Mouse (Mus musculus) liver, adult 2 months (tissue): ENCODE data around the gene Notch4. TPM values are rescaled to one million over a fixed set of nuclear protein-coding genes. Genes with fewer than 3 reads are reported as not detected.
A peak's percentile ranks its signal among the peaks of the same experiment; 100 is the strongest.

Experiments used
- DNase-seq: peaks from one replicate; pipeline ENCODE4 v3.0.0-alpha.2; 2011; ENCODE audit warnings: low read depth, low spot score; ENCODE audit errors: extremely low read depth
- H3K27ac ChIP-seq: fragments of 200-500 bp; replicated peaks from 2 replicates; pipeline ENCODE4 v1.5.1; 2012; ENCODE audit warnings: low read depth, mild to moderate bottlenecking, control low read depth, inconsistent platforms, low read length; ENCODE audit not compliant: insufficient read depth
- H3K27me3 ChIP-seq: fragments of 200-500 bp; 2 replicates; pipeline ENCODE4 v1.6.1; 2012; ENCODE audit warnings: mild to moderate bottlenecking, moderate library complexity, low read length, inconsistent platforms; ENCODE audit not compliant: control insufficient read depth, insufficient read depth
- H3K36me3 ChIP-seq: fragments of 200-500 bp; 2 replicates; pipeline ENCODE4 v1.6.1; 2012; ENCODE audit warnings: low read length, inconsistent platforms; ENCODE audit not compliant: control insufficient read depth, insufficient read depth
- H3K4me1 ChIP-seq: fragments of 200-500 bp; 2 replicates; pipeline ENCODE4 v1.6.1; 2011; ENCODE audit warnings: low read length; ENCODE audit not compliant: control insufficient read depth, insufficient read depth
- H3K4me3 ChIP-seq: fragments of 200-500 bp; 2 replicates; pipeline ENCODE4 v1.5.1; 2011; ENCODE audit warnings: low read depth, mild to moderate bottlenecking, control low read depth, low read length, moderate library complexity; ENCODE audit not compliant: insufficient read depth
- H3K79me2 ChIP-seq: fragments of 200-500 bp; 2 replicates; pipeline ENCODE4 v1.6.1; 2012; ENCODE audit warnings: inconsistent platforms, mild to moderate bottlenecking, low read length, moderate library complexity; ENCODE audit not compliant: control insufficient read depth, insufficient read depth
- H3K9ac ChIP-seq: fragments of 200-500 bp; 2 replicates; pipeline ENCODE4 v1.6.1; 2012; ENCODE audit warnings: low read depth, mild to moderate bottlenecking, control low read depth, inconsistent platforms, low read length
- CTCF ChIP-seq: fragments of 200-500 bp; IDR thresholded peaks from 2 replicates; pipeline ENCODE4 v1.5.1; 2011; ENCODE audit warnings: low read depth, low read length, control low read depth
- POLR2A ChIP-seq: fragments of 200-500 bp; IDR thresholded peaks from 2 replicates; pipeline ENCODE4 v1.6.1; 2011; ENCODE audit warnings: low read length, control low read depth; ENCODE audit not compliant: insufficient read depth; ENCODE audit errors: extremely low read depth
- WGBS: fragments of 180-500 bp; shearing (Covaris S2); methylation state at CpG from one replicate; pipeline ENCODE4 v1.1.7; 2018; 5-methylcytosine and 5-hydroxymethylcytosine counted together
- polyA plus RNA-seq: library from polyadenylated mRNA; depleted of rRNA; stranded (reverse); fragments of >200 nt; gene quantifications from 2 replicates; pipeline ENCODE4 v1.2.3, GENCODE M21; 2012
- total RNA-seq: library from RNA; depleted of rRNA; stranded (reverse); fragments of >200 nt; gene quantifications from 2 replicates; pipeline ENCODE4 v1.2.3, GENCODE M21; 2014

The Notch4 gene
- total and polyA plus RNA-seq, 2 experiments = 0.83 to 3.4 TPM

DNA sequence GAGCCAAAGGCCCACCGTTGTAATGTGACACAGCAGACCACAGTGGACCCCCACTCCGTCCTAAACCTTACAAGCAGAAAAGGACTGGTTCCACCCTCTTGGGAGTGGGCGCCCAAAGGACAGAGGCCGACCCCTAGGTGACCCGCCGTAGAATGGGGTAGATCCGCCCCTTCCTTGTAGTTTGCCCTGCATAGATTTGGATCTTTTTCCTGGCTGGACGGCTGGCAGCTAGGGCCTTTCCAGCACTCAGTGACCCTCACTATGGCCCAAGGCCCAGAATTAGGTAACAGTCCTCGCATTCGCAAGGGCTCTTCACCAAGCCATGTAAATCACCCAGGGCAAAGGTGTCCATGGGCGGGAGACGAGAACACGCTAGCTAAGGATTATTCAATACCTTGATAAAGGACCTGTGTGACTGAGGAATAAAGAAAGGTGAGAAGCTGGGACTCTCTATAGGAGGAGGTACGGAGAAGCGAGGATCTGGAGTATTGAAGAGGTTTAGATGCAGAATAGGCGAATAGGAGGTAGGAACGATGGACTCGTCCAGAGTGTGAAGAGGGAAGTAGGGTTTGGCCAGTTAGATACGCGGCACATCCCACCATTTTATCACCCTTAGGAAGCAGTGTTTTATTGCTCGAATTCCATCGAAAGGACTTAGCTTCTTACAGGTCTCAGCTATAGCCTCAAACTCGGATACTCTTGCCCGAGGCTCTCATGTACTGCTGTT is 40.6 kb downstream of the Notch4 start:
- 6% methylated on average over 24 of the region's 24 CpGs for WGBS
- Histone ChIP-seq H3K4me3 (peak overlapping the region; percentile 95), H3K79me2 (peaks cover 8% of the 10 kb centered on the region; the same call in 1 of the 2 replicates), H3K4me1 (peaks cover 7% of the 10 kb centered on the region; the same call in 1 of the 2 replicates), H3K27ac (peak overlapping the region; percentile 98), H3K36me3 (no peaks in the 10 kb centered on the region), H3K27me3 (no peaks in the 10 kb centered on the region), H3K9ac (peak overlapping the region; percentile 79)
- DNase-seq = peak; percentile 97
- TF ChIP-seq POLR2A (no peak), CTCF (no peak)

DNA sequence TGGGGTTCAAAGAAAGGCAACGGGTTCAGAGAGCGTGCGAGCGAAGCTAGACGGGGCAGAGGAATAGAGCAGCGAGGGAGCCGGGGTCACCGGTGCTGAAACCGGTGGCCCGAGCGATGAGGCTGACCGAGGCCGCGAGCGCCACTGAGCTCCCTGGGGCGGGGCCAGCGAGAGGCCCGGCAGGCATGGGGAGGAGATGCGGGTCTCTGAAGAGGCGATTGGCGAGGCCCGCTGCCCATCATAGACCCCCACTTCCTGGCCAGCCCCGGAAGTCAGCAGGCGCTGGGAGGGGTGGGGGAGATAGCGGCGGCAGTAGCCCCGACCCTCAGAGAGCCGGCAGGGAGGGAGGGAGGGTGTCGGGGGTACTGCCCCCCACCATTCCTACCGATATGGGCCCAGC is 41.5 kb downstream of the Notch4 start:
- H3K4me1 ChIP-seq = peaks cover 7% of the 10 kb centered on the region; the same call in 1 of the 2 replicates
- 0% methylated on average over 28 of the region's 30 CpGs for WGBS

DNA sequence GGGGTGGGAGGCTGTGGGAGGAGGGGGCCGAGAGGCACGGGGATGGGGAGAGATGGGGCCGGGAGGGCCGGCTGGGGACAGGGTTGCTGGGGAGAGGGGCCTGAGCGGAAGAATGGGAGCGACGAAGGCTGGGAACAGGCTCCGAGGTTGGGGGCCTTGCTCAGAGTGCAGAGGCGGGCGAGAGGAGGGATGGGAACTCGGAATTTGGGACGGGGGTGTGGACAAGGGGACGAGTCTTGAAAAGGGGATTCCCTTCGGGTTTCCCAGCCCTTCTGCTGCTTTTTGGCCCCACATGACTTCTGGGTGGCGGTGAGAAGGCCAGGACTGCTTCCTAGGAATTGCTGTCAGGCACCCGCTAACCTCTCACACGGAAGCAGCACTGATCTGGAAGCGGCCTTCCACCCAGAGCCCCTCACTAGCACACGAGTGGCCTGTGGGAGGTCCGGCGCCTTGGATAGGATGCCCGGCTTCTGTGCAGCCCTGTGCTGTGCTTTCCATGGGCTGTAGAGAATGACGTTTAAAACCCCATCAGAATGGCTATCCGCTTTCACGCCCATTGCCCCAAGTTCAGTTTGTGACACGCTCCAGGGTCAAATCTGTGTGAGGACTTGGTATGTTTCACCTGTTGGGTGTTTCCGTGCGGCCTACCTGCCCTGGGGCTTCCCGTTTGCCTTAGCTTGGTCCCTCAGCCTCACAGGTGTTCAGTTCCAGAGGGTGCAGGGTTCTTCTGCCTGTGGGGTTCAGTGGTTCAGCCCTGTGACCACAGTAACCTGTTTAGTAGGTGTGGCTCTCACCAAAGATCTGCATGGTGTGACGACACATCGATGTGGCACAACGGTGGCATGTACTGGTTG is 42.3 kb downstream of the Notch4 start:
- peaks cover 8% of the 10 kb centered on the region; the same call in 1 of the 2 replicates for H3K79me2 ChIP-seq
- H3K9ac ChIP-seq = peak overlapping the region; percentile 92
- no peaks in the 10 kb centered on the region for H3K36me3 ChIP-seq
- WGBS = 5% methylated on average over 31 of the region's 32 CpGs
- no peaks in the 10 kb centered on the region for H3K27me3 ChIP-seq
- peaks cover 7% of the 10 kb centered on the region; the same call in 1 of the 2 replicates for H3K4me1 ChIP-seq
- peak overlapping the region; percentile 12 for H3K27ac ChIP-seq
- no peak for TF ChIP-seq POLR2A
- DNase-seq = peak; percentile 40
- peak overlapping the region; percentile 95 for H3K4me3 ChIP-seq

More for the DNA sequence above, 41.5 kb downstream of the Notch4 start:
- Histone ChIP-seq H3K4me3 (peak overlapping the region; percentile 95), H3K79me2 (peaks cover 8% of the 10 kb centered on the region; the same call in 1 of the 2 replicates), H3K9ac (peak overlapping the region; percentile 92), H3K27me3 (no peaks in the 10 kb centered on the region), H3K27ac (peak overlapping the region; percentile 98), H3K36me3 (no peaks in the 10 kb centered on the region)
- DNase-seq = peak; percentile 76
- TF ChIP-seq POLR2A = peak; percentile 79; the same call in 1 of the 2 replicates
- TF ChIP-seq CTCF = no peak

DNA sequence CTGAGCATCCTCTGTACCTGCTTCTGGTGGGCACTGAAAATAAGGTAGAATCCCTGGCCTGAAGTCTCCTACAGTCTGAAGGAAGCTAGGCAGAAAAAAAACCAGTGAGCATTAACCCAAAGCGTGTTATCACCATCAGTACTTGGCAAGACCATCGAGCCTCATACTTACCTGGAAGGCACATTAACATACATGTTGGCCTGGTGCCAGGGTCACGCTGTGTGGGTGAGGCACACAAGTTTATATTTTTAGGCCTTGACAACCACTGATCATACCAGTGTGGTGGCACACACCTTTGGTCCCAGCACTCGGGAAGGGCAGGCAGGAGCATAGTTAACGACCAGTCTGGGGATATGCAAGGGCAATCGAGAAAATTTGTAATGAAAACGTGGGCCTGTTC is 43.9 kb downstream of the Notch4 start:
- no peak overlapping the region for H3K27ac ChIP-seq
- peaks cover 6% of the 10 kb centered on the region; the same call in 1 of the 2 replicates for H3K79me2 ChIP-seq
- H3K9ac ChIP-seq = no peak overlapping the region
- no peaks in the 10 kb centered on the region for H3K36me3 ChIP-seq
- H3K27me3 ChIP-seq = no peaks in the 10 kb centered on the region
- H3K4me1 ChIP-seq = peaks cover 4% of the 10 kb centered on the region; the same call in 1 of the 2 replicates
- no peak for TF ChIP-seq CTCF
- no peak for TF ChIP-seq POLR2A
- H3K4me3 ChIP-seq = no peak overlapping the region
- no peak for DNase-seq
- 63% methylated on average over 7 of the region's 7 CpGs for WGBS

DNA sequence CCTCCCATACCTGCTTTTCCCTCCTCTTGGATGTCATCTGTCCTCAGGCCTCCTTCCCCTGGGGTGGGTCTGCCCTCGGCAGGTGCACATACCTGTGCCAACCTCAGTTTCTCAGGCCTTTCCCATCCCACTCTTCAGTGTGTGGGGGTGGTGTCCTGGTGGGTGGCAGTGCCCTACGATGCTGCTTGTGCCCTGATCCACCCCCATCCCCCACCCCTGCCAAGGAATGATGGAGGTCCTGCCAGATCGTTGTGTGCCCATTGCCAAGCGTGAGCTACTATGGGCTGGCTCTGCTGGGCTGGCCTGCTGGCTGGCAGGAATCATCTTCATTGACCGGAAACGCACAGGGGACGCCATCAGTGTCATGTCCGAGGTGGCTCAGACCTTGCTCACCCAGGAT is 47.0 kb downstream of the Notch4 start:
- Histone ChIP-seq H3K27ac (no peak overlapping the region), H3K4me3 (no peak overlapping the region), H3K4me1 (peaks cover 4% of the 10 kb centered on the region; the same call in 1 of the 2 replicates), H3K36me3 (no peaks in the 10 kb centered on the region; the same call in 1 of the 2 replicates), H3K27me3 (no peaks in the 10 kb centered on the region), H3K79me2 (peaks cover 1% of the 10 kb centered on the region; the same call in 1 of the 2 replicates), H3K9ac (no peak overlapping the region)
- WGBS = 93% methylated on average over 8 of the region's 8 CpGs
- no peak for TF ChIP-seq POLR2A
- no peak for TF ChIP-seq CTCF
- no peak for DNase-seq
